Mouse (Mus musculus): ENCODE data around the gene Kcne1. TPM values are rescaled to one million over a fixed set of nuclear protein-coding genes. Genes with fewer than 3 reads are reported as not detected.

Gene Kcne1
- 0.04 and 1.5 TPM in 2 replicates for polyA plus RNA-seq (2012; rRNA removed)

DNA sequence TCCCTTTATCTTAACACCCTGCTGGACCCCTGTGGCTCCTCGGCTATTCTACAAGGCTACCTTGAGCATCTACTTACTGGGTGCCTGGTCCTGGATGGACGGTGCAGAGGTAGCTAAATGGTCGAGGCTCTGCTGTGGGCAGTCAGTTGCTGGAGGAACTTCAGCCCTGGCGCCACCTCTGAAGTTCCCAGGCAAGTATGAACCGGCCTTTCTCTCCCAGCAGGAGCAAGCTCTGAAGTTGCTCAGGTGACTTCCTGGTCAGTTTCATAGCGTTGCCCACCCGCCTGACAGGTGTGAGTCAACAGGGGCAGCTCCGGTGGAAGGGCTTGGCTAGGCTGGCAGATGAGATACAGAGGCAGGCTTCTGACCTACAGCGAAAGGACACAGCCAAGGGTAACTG, at the start of gene Kcne1:
Gene Kcne1, minus strand, starts transcription at position 240 of the 400 bp plus-strand sequence.
- DNase-seq = no peak
- Histone ChIP-seq H3K4me1 (replicated peaks; ENCODE audit: control insufficient read depth, insufficient read depth, low read length) (no peaks in the 10 kb centered on the region), H3K27me3 (ENCODE audit: control insufficient read depth, insufficient read depth, low read length) (no peaks in the 10 kb centered on the region), H3K27ac (ENCODE audit: control insufficient read depth, insufficient read depth, low read length) (no peak within 1 kb of the TSS), H3K4me3 (ENCODE audit: control insufficient read depth, insufficient read depth, low read length) (no peak within 1 kb of the TSS), H3K36me3 (ENCODE audit: control insufficient read depth, insufficient read depth, low read length) (no peaks in the 10 kb centered on the region)
- WGBS = 79% methylated on average over 9 of the region's 9 CpGs
- TF ChIP-seq CTCF (IDR thresholded peaks at IDR 0.05; ENCODE audit: borderline replicate concordance, control insufficient read depth, extremely low read depth, insufficient read depth, low read length, poor library complexity) = no peak
- TF ChIP-seq POLR2A (IDR thresholded peaks at IDR 0.05; ENCODE audit: control insufficient read depth, extremely low read depth, insufficient read depth, low read length, poor library complexity) = no peak

DNA sequence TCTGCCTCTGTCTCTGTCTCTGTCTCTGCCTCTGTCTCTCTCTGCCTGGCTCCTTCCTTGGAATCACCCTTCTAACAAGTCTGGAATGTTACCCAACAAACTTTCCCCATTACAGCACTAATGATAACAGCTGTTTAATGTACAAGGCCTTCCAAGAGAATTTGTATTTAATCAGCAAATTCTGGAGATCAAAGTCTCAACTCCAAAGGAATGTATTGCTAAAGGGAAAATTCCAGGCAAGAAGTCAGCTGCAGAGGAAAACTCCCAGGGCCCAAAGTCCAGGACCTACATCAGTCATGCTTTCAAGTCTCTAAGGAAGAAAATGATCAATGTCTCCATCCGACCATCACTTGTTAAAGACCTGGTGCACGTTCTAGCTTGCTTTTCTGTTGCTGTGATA, 48.6 kb upstream of the Kcne1 start:
- no peak for DNase-seq
- no peaks in the 10 kb centered on the region for H3K4me1 ChIP-seq (replicated peaks; ENCODE audit: control insufficient read depth, insufficient read depth, low read length)
- H3K27me3 ChIP-seq (ENCODE audit: control insufficient read depth, insufficient read depth, low read length) = no peaks in the 10 kb centered on the region
- no peaks in the 10 kb centered on the region for H3K36me3 ChIP-seq (ENCODE audit: control insufficient read depth, insufficient read depth, low read length)
- H3K27ac ChIP-seq (ENCODE audit: control insufficient read depth, insufficient read depth, low read length) = no peak overlapping the region
- TF ChIP-seq CTCF (IDR thresholded peaks at IDR 0.05; ENCODE audit: borderline replicate concordance, control insufficient read depth, extremely low read depth, insufficient read depth, low read length, poor library complexity) (no peak), POLR2A (IDR thresholded peaks at IDR 0.05; ENCODE audit: control insufficient read depth, extremely low read depth, insufficient read depth, low read length, poor library complexity) (no peak)
- no peak overlapping the region for H3K4me3 ChIP-seq (ENCODE audit: control insufficient read depth, insufficient read depth, low read length)
- 96% methylated on average over 2 of the region's 2 CpGs for WGBS

DNA sequence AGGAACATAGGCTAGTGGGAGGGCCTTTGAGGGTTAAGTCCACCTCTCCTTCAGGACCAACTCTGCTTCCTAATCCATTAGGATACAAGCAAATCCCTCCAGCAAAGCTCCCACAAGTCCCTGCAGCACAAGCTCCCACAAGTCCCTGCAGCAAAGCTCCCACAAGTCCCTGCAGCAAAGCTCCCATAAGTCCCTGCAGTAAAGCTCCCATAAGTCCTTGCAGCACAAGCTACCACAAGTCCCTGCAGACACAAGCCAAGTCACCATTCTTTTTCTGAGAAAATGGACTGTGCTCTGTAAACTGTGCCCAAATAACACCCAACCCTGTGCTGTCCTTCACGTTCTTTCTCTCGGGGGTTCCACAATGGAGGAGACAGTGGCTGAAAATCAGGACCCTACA, 44.9 kb upstream of the Kcne1 start:
- Histone ChIP-seq H3K36me3 (ENCODE audit: control insufficient read depth, insufficient read depth, low read length) (no peaks in the 10 kb centered on the region), H3K27ac (ENCODE audit: control insufficient read depth, insufficient read depth, low read length) (no peak overlapping the region), H3K27me3 (ENCODE audit: control insufficient read depth, insufficient read depth, low read length) (peaks cover 4% of the 10 kb centered on the region), H3K4me1 (replicated peaks; ENCODE audit: control insufficient read depth, insufficient read depth, low read length) (no peaks in the 10 kb centered on the region), H3K4me3 (ENCODE audit: control insufficient read depth, insufficient read depth, low read length) (no peak overlapping the region)
- 91% methylated on average over 2 of the region's 2 CpGs for WGBS
- TF ChIP-seq CTCF (IDR thresholded peaks at IDR 0.05; ENCODE audit: borderline replicate concordance, control insufficient read depth, extremely low read depth, insufficient read depth, low read length, poor library complexity) (no peak), POLR2A (IDR thresholded peaks at IDR 0.05; ENCODE audit: control insufficient read depth, extremely low read depth, insufficient read depth, low read length, poor library complexity) (no peak)
- DNase-seq = no peak

DNA sequence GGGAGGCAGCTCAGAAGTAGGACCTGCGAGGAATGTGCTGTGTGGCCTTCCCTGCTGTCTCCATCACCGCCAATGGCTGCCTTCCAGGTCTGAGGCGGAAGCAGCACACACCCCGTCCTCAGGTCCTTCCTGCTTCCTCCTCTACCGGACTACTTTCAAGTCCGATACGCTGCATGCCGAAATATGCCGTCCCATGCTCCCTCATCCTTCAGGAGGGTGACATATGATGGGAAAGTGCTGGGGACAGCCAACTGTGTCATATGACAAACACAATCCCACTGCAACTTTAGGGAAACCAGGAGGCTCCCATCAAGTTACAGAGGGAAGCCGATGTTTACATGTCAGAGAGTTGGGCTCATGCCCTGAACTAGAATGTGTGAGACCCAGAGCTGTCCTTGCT, 43.8 kb upstream of the Kcne1 start:
- DNase-seq = no peak
- Histone ChIP-seq H3K27ac (ENCODE audit: control insufficient read depth, insufficient read depth, low read length) (no peak overlapping the region), H3K4me3 (ENCODE audit: control insufficient read depth, insufficient read depth, low read length) (no peak overlapping the region), H3K27me3 (ENCODE audit: control insufficient read depth, insufficient read depth, low read length) (peaks cover 4% of the 10 kb centered on the region), H3K36me3 (ENCODE audit: control insufficient read depth, insufficient read depth, low read length) (no peaks in the 10 kb centered on the region), H3K4me1 (replicated peaks; ENCODE audit: control insufficient read depth, insufficient read depth, low read length) (no peaks in the 10 kb centered on the region)
- TF ChIP-seq POLR2A (IDR thresholded peaks at IDR 0.05; ENCODE audit: control insufficient read depth, extremely low read depth, insufficient read depth, low read length, poor library complexity) = no peak
- TF ChIP-seq CTCF (IDR thresholded peaks at IDR 0.05; ENCODE audit: borderline replicate concordance, control insufficient read depth, extremely low read depth, insufficient read depth, low read length, poor library complexity) = no peak
- WGBS = 90% methylated on average over 10 of the region's 10 CpGs

GRCm38 (mm10) chr16:92402216-92402615, 42.9 kb upstream of the Kcne1 start:
- DNase-seq = no peak
- no peak overlapping the region for H3K4me3 ChIP-seq (ENCODE audit: control insufficient read depth, insufficient read depth, low read length)
- no peak overlapping the region for H3K27ac ChIP-seq (ENCODE audit: control insufficient read depth, insufficient read depth, low read length)
- TF ChIP-seq CTCF (IDR thresholded peaks at IDR 0.05; ENCODE audit: borderline replicate concordance, control insufficient read depth, extremely low read depth, insufficient read depth, low read length, poor library complexity) (no peak), POLR2A (IDR thresholded peaks at IDR 0.05; ENCODE audit: control insufficient read depth, extremely low read depth, insufficient read depth, low read length, poor library complexity) (no peak)
- H3K4me1 ChIP-seq (replicated peaks; ENCODE audit: control insufficient read depth, insufficient read depth, low read length) = no peaks in the 10 kb centered on the region
- no peaks in the 10 kb centered on the region for H3K36me3 ChIP-seq (ENCODE audit: control insufficient read depth, insufficient read depth, low read length)
- WGBS = 82% methylated on average over 8 of the region's 8 CpGs
- peaks cover 4% of the 10 kb centered on the region for H3K27me3 ChIP-seq (ENCODE audit: control insufficient read depth, insufficient read depth, low read length)

DNA sequence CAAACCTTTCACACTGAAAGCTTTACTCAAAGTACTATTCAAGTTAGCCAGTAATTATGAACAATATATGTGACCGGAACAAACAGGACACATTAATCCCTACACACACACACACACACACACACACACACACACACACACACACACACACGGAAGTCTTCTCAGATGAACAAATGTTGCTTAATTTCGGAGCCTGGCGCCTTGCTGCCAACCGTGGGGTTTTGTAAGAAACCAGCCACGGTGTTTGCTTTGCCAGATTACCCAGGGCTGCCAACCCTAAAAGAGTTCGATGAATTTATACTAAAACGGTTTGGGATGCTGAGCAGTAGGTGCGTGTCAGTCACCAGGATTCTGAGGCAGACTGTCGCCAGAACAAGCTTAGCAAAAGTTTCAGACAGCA, 41.9 kb upstream of the Kcne1 start:
- H3K27me3 ChIP-seq (ENCODE audit: control insufficient read depth, insufficient read depth, low read length) = peaks cover 4% of the 10 kb centered on the region
- no peak overlapping the region for H3K4me3 ChIP-seq (ENCODE audit: control insufficient read depth, insufficient read depth, low read length)
- no peaks in the 10 kb centered on the region for H3K36me3 ChIP-seq (ENCODE audit: control insufficient read depth, insufficient read depth, low read length)
- TF ChIP-seq POLR2A (IDR thresholded peaks at IDR 0.05; ENCODE audit: control insufficient read depth, extremely low read depth, insufficient read depth, low read length, poor library complexity) (no peak), CTCF (IDR thresholded peaks at IDR 0.05; ENCODE audit: borderline replicate concordance, control insufficient read depth, extremely low read depth, insufficient read depth, low read length, poor library complexity) (no peak)
- 84% methylated on average over 10 of the region's 10 CpGs for WGBS
- no peaks in the 10 kb centered on the region for H3K4me1 ChIP-seq (replicated peaks; ENCODE audit: control insufficient read depth, insufficient read depth, low read length)
- DNase-seq = no peak
- no peak overlapping the region for H3K27ac ChIP-seq (ENCODE audit: control insufficient read depth, insufficient read depth, low read length)

Measured in thymus, adult 2 months (tissue).